Mouse (Mus musculus): Measurements from ENCODE around the gene Ttc29. TPM values are rescaled to one million over a fixed set of nuclear protein-coding genes. Genes with fewer than 3 reads are reported as not detected.

The Ttc29 gene
- total RNA-seq (2022): not detected

DNA sequence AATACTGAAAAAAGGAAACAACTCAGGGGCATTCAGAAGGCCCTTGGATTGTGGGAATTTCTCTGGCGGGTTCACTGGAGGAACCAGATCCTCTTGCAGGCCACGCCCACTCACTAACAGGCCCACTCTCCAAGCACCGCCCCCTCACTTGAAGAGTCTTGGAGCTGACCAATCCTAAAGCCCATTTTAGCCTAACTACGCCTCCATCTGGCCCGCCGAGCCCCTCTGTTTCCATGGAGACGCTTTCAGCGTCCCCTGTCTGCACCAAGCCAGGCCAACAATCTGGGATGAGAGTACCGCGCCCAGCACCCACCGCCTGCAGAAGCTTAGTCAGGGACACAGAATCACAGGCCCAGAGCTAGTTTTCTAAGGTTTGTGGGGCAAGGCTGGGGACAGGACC lies at the start of gene Ttc29:
Gene Ttc29 (plus strand): TSS at position 224 of the 400 bp plus-strand sequence.
- DNase-seq (ENCODE audit: low spot score in 2 of 2): peak in 1 of 2 experiments; percentile 3

DNA sequence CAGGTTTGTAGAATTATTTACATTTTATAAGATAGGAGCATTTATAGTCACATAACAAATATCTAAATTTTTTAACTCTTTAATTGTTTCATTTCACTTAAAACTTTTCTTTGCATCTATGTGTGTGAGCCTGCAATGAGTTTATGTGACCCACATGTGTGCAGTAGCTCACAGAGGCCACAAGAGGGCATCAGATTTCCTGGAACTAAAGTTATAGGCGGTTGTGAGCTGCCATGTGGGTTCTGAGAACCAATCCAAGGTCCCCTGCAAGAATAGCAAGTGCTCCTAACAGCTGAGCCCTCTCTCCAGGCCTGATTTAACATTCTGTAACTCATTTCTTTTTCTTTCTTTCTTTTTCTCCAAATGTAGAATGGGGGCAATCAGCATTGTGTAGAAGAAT lies 41.7 kb upstream of the Ttc29 start:
- DNase-seq (ENCODE audit: low spot score in 2 of 2): no peak

DNA sequence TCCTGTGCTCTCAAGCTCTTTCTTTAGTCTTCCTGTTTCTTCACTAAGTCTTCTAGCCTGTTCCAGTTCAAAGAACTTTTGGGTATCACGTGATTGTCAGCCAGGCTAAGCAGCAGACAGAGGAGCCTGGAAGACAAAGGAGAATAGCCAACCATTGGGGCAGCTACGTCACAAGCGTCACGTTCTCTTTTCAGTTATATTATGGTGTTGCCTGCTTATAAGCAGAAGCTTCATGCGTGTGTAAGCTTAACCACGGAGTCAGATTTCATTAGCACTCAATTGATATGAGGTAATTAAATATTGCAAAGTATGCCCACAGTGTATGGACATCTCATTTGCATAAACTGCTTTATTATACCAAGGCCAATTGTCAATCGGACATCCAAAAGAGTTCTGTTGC lies 30.4 kb upstream of the Ttc29 start:
- DNase-seq (ENCODE audit: low spot score in 2 of 2): no peak

DNA sequence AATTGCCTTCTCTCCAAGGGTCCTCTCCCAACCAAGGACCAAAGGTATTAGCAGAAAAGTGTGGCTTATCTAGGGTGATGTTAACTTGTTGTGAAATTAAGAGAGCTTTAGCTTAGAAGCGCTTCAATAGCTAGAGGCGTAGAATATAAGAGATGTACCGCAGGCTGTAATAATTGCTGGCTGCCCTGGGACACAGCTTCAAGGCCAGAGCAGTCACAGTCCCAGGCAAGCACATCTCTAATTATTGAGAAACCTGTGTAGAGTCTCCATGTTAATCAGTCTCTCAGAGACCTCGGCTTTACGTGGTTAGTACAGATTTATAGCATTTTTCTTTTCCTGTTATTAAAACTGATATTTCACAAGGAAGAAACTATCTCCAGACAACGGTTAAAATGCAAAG lies 29.7 kb upstream of the Ttc29 start:
- no peak for DNase-seq (ENCODE audit: low spot score in 2 of 2)

DNA sequence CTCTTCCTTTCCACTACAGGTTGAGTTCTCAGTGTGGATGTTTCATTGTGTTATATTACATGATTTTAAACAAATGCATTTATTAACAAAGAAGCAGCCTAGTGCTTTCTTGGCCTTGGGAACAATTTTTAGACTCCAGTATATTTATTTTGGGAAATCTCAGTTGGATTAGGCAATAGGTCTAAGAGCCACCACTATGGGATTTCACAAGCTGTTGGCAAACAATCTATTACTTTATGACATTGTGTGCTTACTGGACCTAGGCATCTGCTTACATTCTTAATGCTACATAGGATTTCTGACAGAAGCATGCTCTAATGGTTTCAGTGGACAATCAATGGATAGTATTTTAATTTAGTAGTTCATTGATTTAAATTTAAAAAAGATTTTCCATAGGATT lies 26.0 kb upstream of the Ttc29 start:
- no peak for DNase-seq (ENCODE audit: low spot score in 2 of 2)

DNA sequence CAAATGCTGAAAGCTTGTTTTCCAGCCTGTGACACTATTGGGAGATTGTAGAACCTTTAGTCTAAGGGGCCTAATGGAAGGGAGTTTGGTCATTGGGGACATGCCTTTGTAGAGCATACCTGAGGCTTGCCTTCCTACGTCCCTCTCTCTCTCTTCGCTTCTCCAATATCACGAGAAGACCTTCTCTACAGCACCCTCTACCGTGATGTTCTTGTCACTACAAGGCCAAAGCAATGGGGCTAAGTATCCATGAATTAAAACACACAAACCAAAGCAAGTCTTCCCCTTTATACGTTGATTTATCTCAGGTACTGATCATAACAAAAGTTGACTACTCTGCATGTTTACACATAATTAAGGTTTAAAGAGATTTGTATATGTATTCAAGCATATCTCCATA lies 8.9 kb upstream of the Ttc29 start:
- no peak for DNase-seq (ENCODE audit: low spot score in 2 of 2)

DNA sequence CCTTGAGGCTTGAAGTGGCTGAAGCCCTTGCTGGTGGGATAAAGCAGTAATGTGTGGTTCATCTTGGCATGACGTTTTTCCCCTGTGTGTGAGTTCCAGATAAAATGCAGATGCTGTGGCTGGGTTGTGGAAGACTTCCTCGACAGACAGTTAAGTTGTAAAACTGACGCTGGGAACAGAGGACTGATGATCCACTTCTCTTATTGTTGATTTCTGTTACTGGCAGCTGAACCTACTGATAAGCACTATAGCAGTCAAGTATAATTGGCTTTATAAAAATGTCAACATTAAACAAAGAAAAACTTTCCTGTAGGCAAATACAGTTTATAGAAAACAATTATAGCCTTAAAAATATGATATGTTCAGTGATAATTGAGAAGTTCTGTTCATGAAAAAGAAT lies 2.7 kb upstream of the Ttc29 start:
- DNase-seq (ENCODE audit: low spot score in 2 of 2): no peak

DNA sequence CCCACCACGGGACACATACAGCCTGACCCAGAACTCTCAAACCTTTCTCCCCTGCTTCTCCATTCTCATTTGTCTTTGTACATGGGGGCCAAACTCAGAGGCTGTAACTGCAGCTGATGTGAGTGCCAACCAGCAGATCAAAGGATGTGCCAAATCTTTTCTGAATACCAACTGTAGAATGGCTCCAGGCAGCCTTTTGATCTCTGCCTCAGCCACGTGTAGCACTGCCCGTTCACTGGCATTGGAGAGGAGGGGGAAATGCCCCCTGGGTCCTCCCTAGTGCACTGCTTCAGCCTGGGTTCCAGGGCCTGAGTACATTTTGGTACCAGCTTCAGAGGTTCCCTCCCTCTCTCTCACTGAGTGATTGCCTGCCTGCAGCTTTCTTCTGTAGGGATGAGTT lies 1.5 kb downstream of the Ttc29 start:
- no peak for DNase-seq (ENCODE audit: low spot score in 2 of 2)

DNA sequence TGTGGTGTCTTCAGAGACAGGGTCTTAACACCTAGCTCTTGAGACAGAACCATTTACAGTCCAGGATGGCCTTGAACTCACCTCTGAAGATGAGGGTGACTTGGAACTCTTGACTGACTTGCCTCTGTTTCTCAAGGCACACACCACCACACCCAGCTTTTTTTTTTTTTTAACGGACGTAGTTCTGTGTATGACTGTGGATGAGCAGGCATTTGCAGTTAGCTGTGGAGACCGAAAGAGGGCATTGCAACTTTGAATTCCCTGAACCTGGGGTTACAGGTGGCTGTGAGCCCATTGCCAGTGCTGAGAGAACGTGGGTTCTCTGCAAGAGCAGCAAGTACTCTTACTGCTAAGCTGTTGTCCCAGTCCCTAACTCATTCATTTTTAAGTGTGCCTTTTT lies 13.0 kb downstream of the Ttc29 start:
- no peak for DNase-seq (ENCODE audit: low spot score in 2 of 2)

DNA sequence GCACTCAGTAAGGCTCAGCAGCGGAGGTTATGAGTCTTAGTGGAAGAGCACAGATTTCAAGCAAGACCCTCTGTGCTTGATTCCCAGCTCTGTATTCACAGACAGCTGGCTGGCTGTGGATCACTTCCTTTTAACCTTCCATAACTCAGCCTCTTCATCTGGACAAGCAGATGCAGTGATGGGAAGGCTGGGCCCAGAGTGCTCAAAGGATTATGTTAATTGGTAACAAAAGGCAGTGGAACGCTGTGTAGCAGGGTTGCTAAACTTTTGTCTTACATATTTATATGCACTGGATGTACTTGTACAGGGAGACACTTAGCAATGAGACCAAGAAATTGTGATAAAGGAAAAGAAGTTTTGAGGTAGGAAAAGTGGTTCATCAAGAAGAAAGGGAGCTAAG lies 17.6 kb downstream of the Ttc29 start:
- no peak for DNase-seq (ENCODE audit: low spot score in 2 of 2)

DNA sequence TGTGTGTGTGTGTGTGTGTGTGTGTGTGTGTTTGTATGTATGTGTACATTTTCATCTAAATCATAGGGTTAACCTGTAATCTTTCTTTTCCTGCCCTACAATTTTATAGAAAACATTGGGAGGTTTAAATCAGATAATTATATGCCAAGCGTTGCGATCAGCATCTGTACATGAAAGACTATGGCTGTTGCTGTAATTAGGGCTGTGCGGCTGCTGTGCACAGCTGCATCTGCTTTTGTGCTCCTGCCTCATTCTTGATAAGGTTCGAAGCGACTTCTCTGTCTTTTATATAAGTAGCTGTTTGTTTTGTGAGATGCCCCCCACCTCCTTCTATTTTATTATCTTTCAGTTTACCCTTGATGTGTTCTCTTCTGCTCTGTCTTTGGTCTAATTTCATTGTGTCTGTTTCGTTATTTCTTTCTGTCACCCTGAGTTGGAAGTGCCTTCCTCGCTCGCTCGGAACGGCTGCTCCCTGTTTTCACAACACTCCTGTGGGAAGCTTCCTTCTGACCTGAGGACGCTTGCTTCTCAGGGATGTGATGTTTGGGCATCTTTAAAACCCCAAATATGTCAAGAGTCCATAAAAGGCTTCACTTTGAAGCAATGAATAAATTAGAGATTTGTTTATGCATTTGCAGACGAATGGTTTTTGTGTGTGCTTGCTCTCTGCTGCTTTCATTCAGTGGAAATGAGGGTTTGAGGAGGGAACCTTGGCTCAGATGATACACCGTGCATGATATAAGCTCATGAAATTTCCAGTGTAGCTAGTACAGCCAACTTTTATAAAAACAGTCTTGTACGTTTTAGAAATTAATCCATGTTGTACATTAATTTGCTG lies 20.0 kb downstream of the Ttc29 start:
- no peak for DNase-seq (ENCODE audit: low spot score in 2 of 2)

DNA sequence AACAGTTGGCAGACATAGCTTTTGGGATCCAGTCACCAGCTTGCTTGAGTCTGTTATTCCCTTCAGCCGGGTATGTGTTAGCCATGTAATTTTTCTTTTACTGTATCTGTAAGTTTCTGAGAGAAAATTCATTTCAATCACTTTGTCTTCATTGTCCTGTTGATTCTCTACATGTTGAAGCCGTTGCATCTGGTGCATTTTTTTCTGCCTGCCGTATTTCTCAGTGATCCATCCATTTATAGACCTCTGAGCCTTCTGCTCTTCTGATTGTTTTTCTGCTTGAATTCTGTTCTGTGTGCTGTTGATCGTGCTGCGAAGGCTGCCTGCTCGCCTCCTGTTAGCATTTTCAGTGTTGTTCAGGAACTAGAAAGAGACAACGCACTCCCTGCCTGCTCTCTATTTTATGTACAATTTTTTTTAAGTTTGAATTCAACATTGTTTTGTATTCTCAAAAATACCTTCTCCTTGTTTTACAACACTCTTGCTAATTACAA lies 20.7 kb downstream of the Ttc29 start:
- DNase-seq (ENCODE audit: low spot score in 2 of 2): no peak

DNA sequence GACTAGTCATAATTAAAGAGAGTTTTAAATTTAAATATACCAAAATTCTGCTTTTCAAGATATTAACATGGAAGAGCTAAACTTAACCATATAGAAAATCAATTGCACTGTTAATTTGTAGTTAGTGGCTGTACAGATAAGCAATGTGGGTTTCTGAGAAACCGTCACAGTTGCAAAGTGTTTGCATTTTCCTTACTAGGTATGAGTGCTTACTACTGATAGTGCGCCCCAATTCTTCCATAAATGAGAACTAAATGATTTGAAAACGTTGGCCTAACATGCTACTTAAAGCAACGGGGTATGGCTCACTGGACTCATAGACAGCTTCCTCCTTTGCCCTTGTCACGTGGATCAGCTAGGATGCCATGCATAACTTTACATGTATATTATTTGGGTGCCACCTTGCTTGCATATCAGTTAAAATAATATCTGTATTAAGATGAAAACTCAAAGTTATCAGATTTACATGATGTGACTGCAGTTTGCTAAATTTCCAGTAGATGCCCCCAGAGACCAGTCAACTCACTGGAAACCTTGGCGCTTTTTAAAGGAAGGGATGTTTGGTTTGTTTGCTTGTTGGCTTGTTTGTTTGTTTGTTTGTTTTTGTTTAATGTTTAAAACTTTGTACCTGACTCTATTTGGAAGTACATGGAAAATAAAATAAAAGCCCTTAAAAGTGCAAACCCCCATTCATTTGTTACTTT lies 25.0 kb downstream of the Ttc29 start:
- DNase-seq (ENCODE audit: low spot score in 2 of 2): no peak

DNA sequence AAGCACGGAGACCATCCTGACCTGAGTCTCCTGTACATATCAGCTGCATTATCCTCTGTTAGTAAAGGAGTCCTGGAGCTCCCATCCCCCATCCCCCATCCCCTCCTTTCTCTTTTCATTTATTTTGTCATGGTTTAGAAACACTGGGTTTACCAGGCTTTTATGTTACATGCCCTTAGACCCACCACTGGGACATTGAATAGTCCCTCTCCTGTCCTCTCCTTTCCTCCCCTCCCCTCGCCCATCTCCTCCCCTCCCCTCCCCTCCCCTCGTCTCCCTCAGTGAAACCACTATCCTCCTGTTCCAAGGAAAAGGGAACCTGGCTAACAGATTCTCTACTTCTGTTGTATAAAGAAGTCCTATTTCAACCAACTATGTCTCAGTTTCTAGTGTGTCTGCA lies 38.0 kb downstream of the Ttc29 start:
- no peak for DNase-seq (ENCODE audit: low spot score in 2 of 2)

DNA sequence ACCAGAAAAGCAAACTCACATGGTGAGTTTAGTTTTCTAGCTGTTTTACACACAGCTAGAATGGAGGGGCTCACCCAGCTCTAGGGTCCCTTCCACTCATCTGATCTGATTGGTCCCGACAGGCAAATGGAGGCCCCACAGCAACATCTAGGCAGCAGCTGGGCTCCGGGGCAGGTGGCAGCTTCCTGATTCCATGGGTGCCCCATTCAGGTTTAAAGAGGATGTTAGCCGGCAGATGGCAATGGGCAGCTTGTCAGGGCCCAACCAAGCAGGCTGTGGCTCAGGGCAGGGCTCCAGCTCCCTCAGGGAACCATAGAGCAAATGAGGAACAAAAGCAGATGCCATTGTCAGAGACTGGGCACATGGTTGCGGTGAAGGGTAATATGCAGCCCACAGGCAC lies 41.3 kb downstream of the Ttc29 start:
- no peak for DNase-seq (ENCODE audit: low spot score in 2 of 2)

DNA sequence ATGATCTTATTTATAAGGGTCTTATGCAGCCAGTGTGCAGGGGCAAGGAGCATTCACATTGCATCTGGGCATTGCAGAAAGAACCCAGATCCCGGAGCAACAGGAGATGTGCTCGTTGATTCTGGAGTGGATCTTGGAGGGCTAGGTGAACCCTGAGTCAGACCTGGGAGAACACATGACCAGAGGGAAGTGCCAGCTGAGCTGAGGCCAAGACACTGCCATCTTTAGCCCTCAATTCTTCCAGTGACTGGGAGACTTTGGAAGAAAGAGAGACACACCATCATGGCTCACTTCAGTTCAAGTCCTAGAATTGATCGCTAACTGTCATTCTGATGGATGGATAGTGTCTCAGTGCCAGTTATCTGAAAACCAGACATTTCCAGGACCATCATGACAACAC lies 41.9 kb downstream of the Ttc29 start:
- DNase-seq (ENCODE audit: low spot score in 2 of 2): no peak

DNA sequence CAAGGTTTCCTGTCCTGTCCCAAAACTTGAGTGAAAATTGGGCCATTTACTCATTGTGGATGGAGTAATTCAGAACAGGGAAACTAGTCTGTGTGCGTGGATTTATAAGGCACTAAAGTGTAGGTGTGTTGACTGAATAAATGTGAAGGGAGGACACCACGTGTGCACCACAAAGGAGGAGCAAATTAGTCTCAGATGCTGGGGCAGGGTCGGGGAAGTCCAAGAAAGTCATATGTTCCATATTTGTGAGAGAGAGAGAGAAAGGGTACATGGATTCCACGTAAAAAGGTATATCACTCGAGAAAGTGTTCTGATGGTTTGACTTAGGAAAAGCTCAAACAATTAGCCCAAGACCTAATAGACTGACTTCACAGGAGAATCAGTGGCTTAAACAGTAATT lies 52.4 kb downstream of the Ttc29 start:
- no peak for DNase-seq (ENCODE audit: low spot score in 2 of 2)

DNA sequence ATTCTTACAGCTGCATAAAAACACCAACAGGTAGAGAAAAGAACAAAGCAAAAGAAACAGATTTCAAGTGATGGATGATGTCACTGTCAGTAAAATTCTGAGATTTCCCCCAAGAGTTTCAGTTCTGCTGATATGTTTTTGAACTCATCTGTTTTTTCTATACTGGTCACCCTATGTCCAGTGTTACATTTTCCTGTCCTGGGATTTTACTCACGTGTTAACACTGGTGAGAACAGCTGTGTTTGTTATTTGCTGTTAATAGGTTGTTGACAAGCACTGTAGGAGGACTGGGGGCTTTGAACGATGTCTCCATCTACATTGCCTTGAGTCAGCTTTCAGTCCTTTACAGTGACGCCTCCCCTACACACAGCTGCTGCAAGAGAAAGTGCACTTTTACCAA lies 53.1 kb downstream of the Ttc29 start:
- no peak for DNase-seq (ENCODE audit: low spot score in 2 of 2)

DNA sequence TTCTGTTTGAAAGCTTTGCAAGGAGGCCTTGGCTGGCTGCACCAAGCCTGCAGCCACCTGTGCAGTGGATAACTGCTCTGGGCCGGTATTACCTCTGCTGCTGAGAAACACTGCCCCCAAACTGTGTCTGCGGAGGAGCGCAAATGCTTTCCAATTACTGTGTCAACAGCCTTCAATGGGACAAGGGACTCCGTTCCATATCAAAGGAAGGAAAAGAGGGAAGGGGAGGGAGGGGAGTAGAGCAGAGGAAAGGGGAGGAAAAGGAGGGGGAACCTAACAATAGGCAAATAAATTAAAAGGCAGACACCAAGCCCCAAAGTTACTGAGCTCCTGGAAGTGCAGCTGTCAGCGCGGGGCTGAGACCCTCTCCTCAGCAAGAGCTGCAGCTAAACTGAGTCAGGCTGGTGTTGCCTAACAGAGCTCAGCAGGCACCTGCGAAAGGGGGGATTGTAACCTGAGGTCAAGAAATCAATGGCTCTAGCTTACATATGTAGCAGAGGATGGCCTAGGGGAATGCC lies 54.9 kb downstream of the Ttc29 start:
- DNase-seq (ENCODE audit: low spot score in 2 of 2): no peak

DNA sequence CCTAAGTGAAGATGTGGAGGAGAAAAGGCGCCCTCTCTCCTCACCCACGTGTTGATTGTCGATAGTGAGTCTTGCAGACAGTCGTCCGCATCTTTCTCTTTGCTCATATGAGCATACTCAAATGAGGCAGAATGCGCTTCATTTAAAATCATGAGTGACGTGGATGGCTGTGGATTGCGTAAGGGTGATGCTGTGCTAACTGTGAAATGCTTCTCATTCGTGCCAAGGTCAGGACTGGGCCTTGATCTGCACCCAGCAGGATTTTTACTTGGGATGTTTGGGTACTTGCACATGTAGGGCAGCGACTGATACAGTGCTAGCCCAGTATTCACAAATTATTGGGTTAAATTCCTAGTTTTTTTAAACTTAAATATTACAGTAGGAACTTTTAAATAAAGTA lies 56.2 kb downstream of the Ttc29 start:
- DNase-seq (ENCODE audit: low spot score in 2 of 2): no peak

DNA sequence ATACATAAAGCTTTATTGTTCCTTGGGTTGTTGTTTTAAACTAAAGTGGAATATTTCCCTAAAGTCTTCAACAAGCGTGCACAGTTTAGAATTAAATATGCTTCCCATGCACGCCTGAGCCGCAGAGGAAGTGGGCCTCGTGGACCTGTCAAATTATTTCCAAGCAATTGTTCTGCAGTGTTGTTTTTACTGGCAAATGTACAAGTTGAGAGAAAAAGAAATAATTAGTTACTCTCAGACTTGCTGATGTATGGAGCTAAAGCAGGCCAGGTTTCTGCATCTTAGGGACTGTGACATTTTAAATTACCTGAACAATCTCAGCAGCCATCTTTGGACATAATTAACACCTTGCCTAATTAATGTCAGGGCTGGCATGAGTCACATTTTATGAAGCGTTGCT lies 58.3 kb downstream of the Ttc29 start:
- no peak for DNase-seq (ENCODE audit: low spot score in 2 of 2)

DNA sequence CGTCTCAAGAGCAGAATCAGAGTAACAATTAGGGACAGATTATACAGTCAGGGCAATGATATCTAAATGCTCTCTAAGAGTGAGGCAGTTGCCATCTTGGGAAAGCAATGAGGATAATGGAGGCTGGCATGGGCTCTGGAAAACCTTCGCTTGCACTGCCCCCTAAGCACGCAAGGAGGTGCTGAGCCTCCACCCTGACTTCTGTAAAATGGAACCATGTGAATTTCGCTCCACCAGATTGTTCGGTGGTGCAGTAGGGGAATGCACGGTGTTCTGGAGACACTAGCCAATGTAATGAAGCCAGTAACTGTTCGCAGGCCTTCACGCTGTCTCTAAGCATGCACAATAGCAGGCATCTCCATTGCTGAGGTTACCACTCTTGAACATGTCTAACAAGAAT lies 63.0 kb downstream of the Ttc29 start:
- no peak for DNase-seq (ENCODE audit: low spot score in 2 of 2)

DNA sequence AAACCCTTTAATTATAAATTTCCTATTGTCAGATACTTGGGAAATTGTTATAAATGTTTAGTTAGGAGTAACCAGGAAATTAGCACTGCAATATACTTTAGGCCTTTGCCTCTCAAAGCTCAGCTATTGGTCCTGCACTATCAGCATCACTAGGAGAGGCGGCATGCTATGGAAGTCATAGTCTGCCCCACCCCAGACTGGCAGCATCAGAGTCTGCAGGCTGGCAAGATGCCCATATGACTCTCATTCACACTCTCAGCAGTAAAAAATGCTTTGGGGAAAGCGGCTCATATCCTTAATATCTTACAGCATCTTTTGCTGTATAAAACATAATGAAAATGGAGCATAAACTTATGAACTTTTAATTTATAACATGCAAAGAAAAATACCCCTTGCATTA lies 64.3 kb downstream of the Ttc29 start:
- no peak for DNase-seq (ENCODE audit: low spot score in 2 of 2)

All from gastrocnemius, adult 8-10 months (tissue).